Mouse (Mus musculus): ENCODE results near the gene Gm14496. TPM values are rescaled to one million over a fixed set of nuclear protein-coding genes. Genes with fewer than 3 reads are reported as not detected.
"Not testable (repeated sequence)": the region's sequence is repeated elsewhere in the genome, so short reads cannot be mapped to it uniquely, and the experiment has no call there.

The Gm14496 gene
- total RNA-seq (2018; cell fraction: chromatin; rRNA removed), result not detected
- not detected for total RNA-seq (2018; cell fraction: cytosol; rRNA removed)
- total RNA-seq (2018; cell fraction: nucleus; rRNA removed), result not detected
- polyA plus RNA-seq (2018), result not detected in 3 replicates

DNA sequence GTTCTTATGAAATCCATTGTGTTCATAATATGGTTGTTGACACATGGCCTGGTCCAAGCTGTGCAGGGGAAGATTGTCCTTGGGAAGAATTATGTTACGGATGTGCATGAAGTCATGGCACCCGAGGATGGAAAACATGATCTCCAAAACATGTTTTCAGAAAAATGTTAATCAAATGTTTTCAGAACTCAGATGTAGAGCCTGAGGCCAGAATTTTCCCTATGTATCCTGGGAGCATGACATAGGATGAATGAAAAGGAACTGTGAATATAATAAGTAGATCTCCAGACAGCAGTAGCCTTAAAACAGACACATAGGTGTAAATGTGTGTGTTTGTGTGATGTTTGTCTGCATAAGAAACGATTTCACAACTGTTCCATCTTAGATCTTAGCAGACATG lies at the start of gene Gm14496:
Gene Gm14496, plus strand, starts transcription at position 301 of the 400 bp plus-strand sequence.
- Histone ChIP-seq H3K27ac (no peak within 1 kb of the TSS), H3K79me2 (ENCODE audit: inconsistent target) (no peaks in the 10 kb centered on the region), H3K36me3 (ENCODE audit: inconsistent target) (no peaks in the 10 kb centered on the region), H3K4me3 (ENCODE audit: inconsistent target) (no peak within 1 kb of the TSS)
- 66% methylated on average over 3 of the region's 3 CpGs for WGBS (ENCODE audit: missing documents)

DNA sequence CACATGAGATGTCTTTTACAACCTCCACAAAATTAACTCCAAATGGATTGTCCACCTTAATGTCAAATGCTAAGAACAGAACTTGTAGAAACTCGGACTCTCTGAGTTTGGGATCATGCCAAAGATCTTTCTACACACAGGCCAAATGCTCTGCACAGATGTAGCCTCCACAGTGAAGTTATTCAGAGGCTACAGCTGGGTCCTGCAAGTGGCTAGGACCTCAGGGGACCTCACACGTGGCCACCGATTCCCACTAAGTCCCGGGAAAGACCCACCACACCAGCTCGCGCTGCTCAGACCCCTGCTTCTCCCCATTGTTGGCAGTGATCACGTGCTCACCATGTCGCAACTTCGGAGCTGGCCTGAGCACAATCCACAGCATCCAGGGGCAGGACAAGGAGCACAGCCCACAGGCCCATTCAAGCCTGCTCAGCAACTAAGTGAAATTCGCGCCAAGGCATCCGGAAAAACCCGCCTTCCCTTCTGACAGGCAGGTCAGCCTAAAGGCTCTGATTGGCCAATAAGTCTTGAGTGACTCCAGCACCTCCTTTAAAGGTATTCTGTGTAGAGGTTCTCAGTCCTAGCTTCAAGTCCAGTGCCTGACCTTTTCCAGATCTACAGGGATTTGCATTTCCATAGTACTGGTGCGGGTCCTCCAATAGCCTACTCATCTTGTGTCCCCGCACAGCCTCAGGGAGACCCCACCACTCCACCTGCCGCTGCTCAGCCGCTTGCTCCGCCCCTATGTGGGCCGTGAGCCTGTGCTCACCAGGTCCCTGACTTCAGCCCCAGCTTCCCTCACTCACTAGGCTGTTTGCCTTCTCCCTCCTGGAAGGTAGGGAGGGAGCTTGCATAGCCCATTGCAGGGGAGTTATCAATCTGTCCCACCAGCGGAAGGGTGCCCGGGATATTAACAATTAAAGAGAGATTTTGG lies 37.9 kb upstream of the Gm14496 start:
- H3K36me3 ChIP-seq (ENCODE audit: inconsistent target); H3K27ac ChIP-seq; H3K79me2 ChIP-seq (ENCODE audit: inconsistent target); H3K4me3 ChIP-seq (ENCODE audit: inconsistent target): not testable (repeated sequence)
- 24% methylated on average over 16 of the region's 21 CpGs for WGBS (ENCODE audit: missing documents)

DNA sequence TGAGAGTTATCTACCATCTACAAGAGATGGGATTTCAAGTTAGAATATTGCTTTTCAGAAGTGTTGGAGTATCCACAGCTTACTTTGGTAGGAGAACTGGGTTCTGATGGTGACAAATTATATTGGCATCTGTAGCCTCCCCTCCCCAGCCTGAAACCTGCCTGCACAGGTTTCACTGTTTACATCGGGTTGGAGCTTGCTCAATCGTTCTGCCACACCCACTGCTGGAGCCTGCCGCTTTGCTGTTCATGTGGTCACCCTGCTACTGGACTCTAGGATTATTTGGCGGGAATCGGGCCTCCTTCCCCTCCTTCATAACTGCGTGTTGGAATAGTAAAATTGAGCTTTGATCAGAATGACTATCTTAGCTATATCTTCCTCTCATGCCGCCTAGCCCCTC lies 22.5 kb upstream of the Gm14496 start:
- H3K36me3 ChIP-seq (ENCODE audit: inconsistent target), result no peaks in the 10 kb centered on the region
- no peaks in the 10 kb centered on the region for H3K79me2 ChIP-seq (ENCODE audit: inconsistent target)
- H3K27ac ChIP-seq, result no peak overlapping the region
- WGBS (ENCODE audit: missing documents), result 77% methylated on average over 7 of the region's 7 CpGs
- no peak overlapping the region for H3K4me3 ChIP-seq (ENCODE audit: inconsistent target)

DNA sequence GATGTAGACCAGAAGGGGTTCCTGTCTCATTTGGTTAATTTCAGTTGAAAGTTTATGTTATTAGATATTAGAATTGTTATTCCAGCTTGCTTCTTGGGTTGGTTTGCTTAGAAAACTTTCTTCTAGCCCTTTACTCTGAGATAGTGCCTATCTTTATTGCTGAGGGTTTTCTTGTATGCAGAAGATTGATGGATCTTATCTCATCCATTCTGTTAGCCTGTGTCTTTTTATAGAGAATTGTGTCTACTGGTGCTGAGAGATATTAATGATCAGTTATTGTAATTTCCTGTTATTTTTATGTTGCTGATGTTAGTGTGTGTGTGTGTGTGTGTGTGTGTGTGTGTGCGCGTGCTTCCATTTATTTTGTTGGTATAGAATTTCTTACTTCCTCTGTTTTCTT lies 21.7 kb upstream of the Gm14496 start:
- WGBS (ENCODE audit: missing documents), result 94% methylated on average over 2 of the region's 2 CpGs

DNA sequence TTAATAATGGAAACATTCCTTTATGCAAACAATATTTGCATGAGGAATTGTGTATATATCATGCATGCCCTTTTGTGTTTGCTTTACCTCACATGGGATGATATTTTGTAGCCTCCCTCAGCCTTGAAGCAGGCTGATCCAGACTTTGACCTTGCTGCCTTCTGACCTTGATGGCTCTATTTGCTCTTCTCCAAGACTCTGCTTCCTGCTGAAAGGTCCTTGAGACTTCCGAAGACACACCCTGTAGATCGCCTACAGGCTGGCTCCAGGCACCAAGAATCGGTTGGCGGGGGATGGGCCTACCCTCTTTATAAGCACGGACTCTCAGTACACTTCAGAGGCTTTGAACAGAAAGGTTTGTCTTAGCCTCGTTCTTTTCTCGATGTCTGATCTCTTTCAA lies 9.0 kb upstream of the Gm14496 start:
- not testable (repeated sequence) for H3K79me2 ChIP-seq (ENCODE audit: inconsistent target); H3K36me3 ChIP-seq (ENCODE audit: inconsistent target); H3K4me3 ChIP-seq (ENCODE audit: inconsistent target); H3K27ac ChIP-seq
- 78% methylated on average over 7 of the region's 7 CpGs for WGBS (ENCODE audit: missing documents)

More for the DNA sequence above, 21.7 kb upstream of the Gm14496 start:
- Histone ChIP-seq H3K79me2 (ENCODE audit: inconsistent target) (no peaks in the 10 kb centered on the region), H3K27ac (no peak overlapping the region), H3K4me3 (ENCODE audit: inconsistent target) (no peak overlapping the region), H3K36me3 (ENCODE audit: inconsistent target) (no peaks in the 10 kb centered on the region)

Other genes with a start within 250 kb of the Gm14496 start
- not detected in 3 replicates for gene Myt1, start 227.8 kb upstream of the Gm14496 start, polyA plus RNA-seq (2018)
- 8.6 to 22.6 TPM (median 14.6 TPM) in 3 replicates for gene Pcmtd2, start 153.3 kb upstream of the Gm14496 start, polyA plus RNA-seq (2018)
- 15.1 to 23.4 TPM (median 15.2 TPM) in 3 replicates for gene Polr3k, start 126.8 kb upstream of the Gm14496 start, polyA plus RNA-seq (2018)

Data from macrophage (primary cell).